Mouse (Mus musculus): ENCODE results near the gene Serpinb9b. TPM values are rescaled to one million over a fixed set of nuclear protein-coding genes. Genes with fewer than 3 reads are reported as not detected.
"Not testable (repeated sequence)": the region's sequence is repeated elsewhere in the genome, so short reads cannot be mapped to it uniquely, and the experiment has no call there.

The Serpinb9b gene
- under 1 TPM in 3 of 4 experiments, not detected in 1; 0.15 to 0.41 (median 0.28) TPM for total RNA-seq (2022)

- DNase-seq = no peak
Measured at GRCm38 (mm10) chr13:33027244-33027643, at the start of gene Serpinb9b. Serpinb9b (plus strand) TSS chr13:33027416.

GRCm38 (mm10) chr13:32982556-32983042 lies 44.6 kb upstream of the Serpinb9b start:
- no peak for DNase-seq

- no peak for DNase-seq
Measured at GRCm38 (mm10) chr13:32986256-32986655, 41.0 kb upstream of the Serpinb9b start.

GRCm38 (mm10) chr13:32993152-32993893 lies 33.9 kb upstream of the Serpinb9b start:
- peak; percentile 34 for DNase-seq

GRCm38 (mm10) chr13:32993894-32994242 lies 33.3 kb upstream of the Serpinb9b start:
- no peak for DNase-seq

- no peak for DNase-seq
Measured at GRCm38 (mm10) chr13:32995051-32995450, 32.2 kb upstream of the Serpinb9b start.

- no peak for DNase-seq
Measured at GRCm38 (mm10) chr13:33001341-33001740, 25.9 kb upstream of the Serpinb9b start.

- DNase-seq = no peak
Measured at GRCm38 (mm10) chr13:33002950-33003349, 24.3 kb upstream of the Serpinb9b start, which contains the start of gene Serpinb9. Serpinb9 (plus strand) TSS chr13:33003250.

- no peak for DNase-seq
Measured at GRCm38 (mm10) chr13:33003523-33004413, 23.4 kb upstream of the Serpinb9b start.

GRCm38 (mm10) chr13:33004414-33005105 lies 22.7 kb upstream of the Serpinb9b start:
- DNase-seq = peak; percentile 90

- DNase-seq = no peak
Measured at GRCm38 (mm10) chr13:33005501-33006075, 21.6 kb upstream of the Serpinb9b start.

- no peak for DNase-seq
Measured at GRCm38 (mm10) chr13:33006555-33006954, 20.7 kb upstream of the Serpinb9b start.

GRCm38 (mm10) chr13:33012395-33012794 lies 14.8 kb upstream of the Serpinb9b start:
- DNase-seq = no peak

GRCm38 (mm10) chr13:33013271-33013670 lies 13.9 kb upstream of the Serpinb9b start:
- no peak for DNase-seq

- DNase-seq = no peak
Measured at GRCm38 (mm10) chr13:33022371-33022770, 4.8 kb upstream of the Serpinb9b start.

- DNase-seq = no peak
Measured at GRCm38 (mm10) chr13:33026427-33027057, 674 bp upstream of the Serpinb9b start.

- no peak for DNase-seq
Measured at GRCm38 (mm10) chr13:33028146-33028545, 930 bp downstream of the Serpinb9b start.

- peak; percentile 72 for DNase-seq
Measured at GRCm38 (mm10) chr13:33028550-33028949, 1.3 kb downstream of the Serpinb9b start.

- not testable (repeated sequence) for DNase-seq
Measured at GRCm38 (mm10) chr13:33029478-33029877, 2.3 kb downstream of the Serpinb9b start.

- peak; percentile 26 for DNase-seq
Measured at GRCm38 (mm10) chr13:33030281-33030680, 3.1 kb downstream of the Serpinb9b start.

- peak; percentile 21 for DNase-seq
Measured at GRCm38 (mm10) chr13:33035506-33035905, 8.3 kb downstream of the Serpinb9b start.

GRCm38 (mm10) chr13:33043542-33043941 lies 16.3 kb downstream of the Serpinb9b start:
- DNase-seq = no peak

All from adrenal gland, adult 8-10 months (tissue).